Mouse (Mus musculus): ENCODE results near the gene Ubtd2. TPM values are rescaled to one million over a fixed set of nuclear protein-coding genes. Genes with fewer than 3 reads are reported as not detected.

Ubtd2 gene
- polyA plus RNA-seq, 1 experiment = not detected

GRCm38 (mm10) chr11:32493312-32493711 is 38.1 kb downstream of the Ubtd2 start:
- no peak for TF ChIP-seq GATA1 (IDR thresholded peaks at IDR 0.05; ENCODE audit: low read length)

GRCm38 (mm10) chr11:32495283-32495682 is 40.1 kb downstream of the Ubtd2 start:
- no peak for TF ChIP-seq GATA1 (IDR thresholded peaks at IDR 0.05; ENCODE audit: low read length)

GRCm38 (mm10) chr11:32498757-32499535 is 43.8 kb downstream of the Ubtd2 start:
- no peak for TF ChIP-seq GATA1 (IDR thresholded peaks at IDR 0.05; ENCODE audit: low read length)

GRCm38 (mm10) chr11:32499931-32500330 is 44.8 kb downstream of the Ubtd2 start:
- no peak for TF ChIP-seq GATA1 (IDR thresholded peaks at IDR 0.05; ENCODE audit: low read length)

GRCm38 (mm10) chr11:32503711-32504110 is 48.5 kb downstream of the Ubtd2 start:
- no peak for TF ChIP-seq GATA1 (IDR thresholded peaks at IDR 0.05; ENCODE audit: low read length)

GRCm38 (mm10) chr11:32505091-32505739 is 50.0 kb downstream of the Ubtd2 start:
- no peak for TF ChIP-seq GATA1 (IDR thresholded peaks at IDR 0.05; ENCODE audit: low read length)

- TF ChIP-seq GATA1 (IDR thresholded peaks at IDR 0.05; ENCODE audit: low read length) = no peak
Measured at GRCm38 (mm10) chr11:32510930-32511329, 55.8 kb downstream of the Ubtd2 start.

GRCm38 (mm10) chr11:32516091-32516490 is 60.9 kb downstream of the Ubtd2 start:
- no peak for TF ChIP-seq GATA1 (IDR thresholded peaks at IDR 0.05; ENCODE audit: low read length)

- TF ChIP-seq GATA1 (IDR thresholded peaks at IDR 0.05; ENCODE audit: low read length) = no peak
Measured at GRCm38 (mm10) chr11:32516916-32517712, 61.9 kb downstream of the Ubtd2 start.

GRCm38 (mm10) chr11:32518770-32519169 is 63.6 kb downstream of the Ubtd2 start:
- TF ChIP-seq GATA1 (IDR thresholded peaks at IDR 0.05; ENCODE audit: low read length) = no peak

- no peak for TF ChIP-seq GATA1 (IDR thresholded peaks at IDR 0.05; ENCODE audit: low read length)
Measured at GRCm38 (mm10) chr11:32519354-32519753, 64.2 kb downstream of the Ubtd2 start.

GRCm38 (mm10) chr11:32521246-32521645 is 66.1 kb downstream of the Ubtd2 start:
- no peak for TF ChIP-seq GATA1 (IDR thresholded peaks at IDR 0.05; ENCODE audit: low read length)

GRCm38 (mm10) chr11:32524122-32524920 is 69.2 kb downstream of the Ubtd2 start:
- TF ChIP-seq GATA1 (IDR thresholded peaks at IDR 0.05; ENCODE audit: low read length) = no peak

GRCm38 (mm10) chr11:32527006-32527405 is 71.8 kb downstream of the Ubtd2 start:
- TF ChIP-seq GATA1 (IDR thresholded peaks at IDR 0.05; ENCODE audit: low read length) = no peak

- no peak for TF ChIP-seq GATA1 (IDR thresholded peaks at IDR 0.05; ENCODE audit: low read length)
Measured at GRCm38 (mm10) chr11:32530151-32530550, 75.0 kb downstream of the Ubtd2 start.
